Mouse (Mus musculus) forebrain, postnatal 0 days (tissue): ENCODE results near the gene Slc24a1. TPM values are rescaled to one million over a fixed set of nuclear protein-coding genes. Genes with fewer than 3 reads are reported as not detected.
"Not testable (repeated sequence)": the region's sequence is repeated elsewhere in the genome, so short reads cannot be mapped to it uniquely, and the experiment has no call there.

ENCODE experiments used
- ATAC-seq: fragments of 200-750 bp; cut with Nextera tagmentation; 2 replicates; pipeline ENCODE4 v1.8.0; 2017; ENCODE audit warnings: mild to moderate bottlenecking, moderate library complexity
- DNase-seq: peaks from one replicate; pipeline ENCODE4 v3.0.0-alpha.2; 2015
- H3K27ac ChIP-seq: fragments of 300-500 bp; sonication (generic); 2 replicates; pipeline ENCODE4 v1.5.1; 2014; ENCODE audit warnings: low read depth, mild to moderate bottlenecking, antibody characterized with exemption, low read length, moderate library complexity, mixed read lengths
- H3K27me3 ChIP-seq: fragments of 300-500 bp; sonication (generic); 2 replicates; pipeline ENCODE4 v1.6.1; 2014; ENCODE audit warnings: mild to moderate bottlenecking, low read length, mixed read lengths; ENCODE audit not compliant: insufficient read depth
- H3K36me3 ChIP-seq: fragments of 300-500 bp; sonication (generic); 2 replicates; pipeline ENCODE4 v1.6.1; 2014; ENCODE audit warnings: mild to moderate bottlenecking, moderate library complexity; ENCODE audit not compliant: insufficient read depth
- H3K4me1 ChIP-seq: fragments of 300-500 bp; sonication (generic); 2 replicates; pipeline ENCODE4 v1.6.1; 2014; ENCODE audit warnings: antibody characterized with exemption; ENCODE audit not compliant: insufficient read depth
- H3K4me2 ChIP-seq: fragments of 300-500 bp; sonication (generic); 2 replicates; pipeline ENCODE4 v1.6.1; 2014; ENCODE audit warnings: low read depth, mild to moderate bottlenecking, moderate library complexity
- H3K4me3 ChIP-seq: fragments of 300-500 bp; sonication (generic); 2 replicates; pipeline ENCODE4 v1.5.1; 2014; ENCODE audit warnings: low read depth, low read length, mixed read lengths
- H3K9ac ChIP-seq: fragments of 300-500 bp; sonication (generic); 2 replicates; pipeline ENCODE4 v1.6.1; 2014; ENCODE audit warnings: mild to moderate bottlenecking
- H3K9me3 ChIP-seq: fragments of 300-500 bp; sonication (generic); 2 replicates; pipeline ENCODE4 v1.6.1; 2016; ENCODE audit warnings: low read length
- CTCF ChIP-seq: sonication (generic); IDR thresholded peaks from 2 replicates; pipeline ENCODE4 v1.5.1; 2016; ENCODE audit warnings: antibody characterized with exemption, control low read depth, low read depth
- WGBS: fragments of 180-500 bp; shearing (Covaris S2); extraction: QIAGEN DNeasy Blood & Tissue Kit; methylation state at CpG from one replicate; pipeline ENCODE4 v1.1.7; 2014; 5-methylcytosine and 5-hydroxymethylcytosine counted together
- polyA plus RNA-seq: library from polyadenylated mRNA; unstranded; fragments of >200 nt; fragmentation: Nextera tagmentation; extraction: Ambion mirVana; gene quantifications from 2 replicates; pipeline ENCODE4 v1.2.1, GENCODE M21; 2015
- total RNA-seq: library from RNA; depleted of rRNA; stranded (reverse); fragments of >200 nt; gene quantifications from 2 replicates; pipeline ENCODE4 v1.2.3, GENCODE M21; 2014; rRNA removed

The Slc24a1 gene
- total RNA-seq (0.08 and 0.24 TPM in 2 replicates), polyA plus RNA-seq (0.15 and 0.34 TPM in 2 replicates)

GRCm38 (mm10) chr9:64951161-64951657 is at the start of gene Slc24a1:
Gene Slc24a1 (minus strand): TSS chr9:64951607.
- Histone ChIP-seq H3K27me3 (no peaks in the 10 kb centered on the region), H3K4me3 (no peak within 1 kb of the TSS), H3K4me1 (no peaks in the 10 kb centered on the region), H3K9ac (no peak within 1 kb of the TSS), H3K27ac (no peak within 1 kb of the TSS), H3K9me3 (no peaks in the 10 kb centered on the region), H3K4me2 (no peak within 1 kb of the TSS), H3K36me3 (no peaks in the 10 kb centered on the region)
- ATAC-seq (no peak), DNase-seq (no peak)
- TF ChIP-seq CTCF = 0 out of 2 replicates have a peak, but pooled peaks have one; percentile 6
- 36% methylated on average over 11 of the region's 11 CpGs for WGBS

GRCm38 (mm10) chr9:64995464-64995863 is 44.1 kb upstream of the Slc24a1 start:
- H3K4me2 ChIP-seq, DNase-seq, H3K4me1 ChIP-seq, H3K9ac ChIP-seq, H3K9me3 ChIP-seq, H3K27ac ChIP-seq, H3K27me3 ChIP-seq, ATAC-seq, H3K4me3 ChIP-seq: not testable (repeated sequence)
- WGBS = 98% methylated on average over 1 of the region's 1 CpGs
- H3K36me3 ChIP-seq = peaks cover 57% of the 10 kb centered on the region
- TF ChIP-seq CTCF = peak; percentile 29; the same call in 1 of the 2 replicates

- peaks cover 67% of the 10 kb centered on the region for H3K36me3 ChIP-seq
Observed at GRCm38 (mm10) chr9:64990291-64990690, 38.9 kb upstream of the Slc24a1 start.

GRCm38 (mm10) chr9:64988443-64988842 is 37.0 kb upstream of the Slc24a1 start:
- WGBS = 94% methylated on average over 6 of the region's 6 CpGs
- H3K4me3 ChIP-seq = no peak overlapping the region
- DNase-seq (no peak), ATAC-seq (no peak)
- H3K27me3 ChIP-seq = no peaks in the 10 kb centered on the region
- H3K9ac ChIP-seq = no peak overlapping the region
- no peaks in the 10 kb centered on the region for H3K4me1 ChIP-seq
- peaks cover 65% of the 10 kb centered on the region for H3K36me3 ChIP-seq
- no peak overlapping the region for H3K4me2 ChIP-seq
- H3K9me3 ChIP-seq = no peaks in the 10 kb centered on the region
- no peak overlapping the region for H3K27ac ChIP-seq
- TF ChIP-seq CTCF = no peak

More at GRCm38 (mm10) chr9:64990291-64990690, 38.9 kb upstream of the Slc24a1 start:
- H3K4me1 ChIP-seq = no peaks in the 10 kb centered on the region
- H3K9me3 ChIP-seq = no peaks in the 10 kb centered on the region
- ATAC-seq (no peak), DNase-seq (no peak)
- no peaks in the 10 kb centered on the region for H3K27me3 ChIP-seq
- no peak for TF ChIP-seq CTCF
- H3K4me3 ChIP-seq = no peak overlapping the region
- no peak overlapping the region for H3K4me2 ChIP-seq
- 87% methylated on average over 7 of the region's 7 CpGs for WGBS
- no peak overlapping the region for H3K27ac ChIP-seq
- no peak overlapping the region for H3K9ac ChIP-seq

- no peaks in the 10 kb centered on the region for H3K4me1 ChIP-seq
- H3K27ac ChIP-seq = no peak overlapping the region
- TF ChIP-seq CTCF = no peak
- WGBS = 97% methylated on average over 2 of the region's 2 CpGs
- H3K9me3 ChIP-seq = no peaks in the 10 kb centered on the region
- H3K36me3 ChIP-seq = peaks cover 67% of the 10 kb centered on the region
- no peaks in the 10 kb centered on the region for H3K27me3 ChIP-seq
- ATAC-seq (no peak), DNase-seq (no peak)
- H3K4me2 ChIP-seq = no peak overlapping the region
- no peak overlapping the region for H3K9ac ChIP-seq
- no peak overlapping the region for H3K4me3 ChIP-seq
Observed at GRCm38 (mm10) chr9:64987651-64988050, 36.2 kb upstream of the Slc24a1 start.

GRCm38 (mm10) chr9:64985807-64986206 is 34.4 kb upstream of the Slc24a1 start:
- Histone ChIP-seq H3K36me3 (peaks cover 81% of the 10 kb centered on the region), H3K27ac (no peak overlapping the region), H3K9me3 (no peaks in the 10 kb centered on the region), H3K4me2 (no peak overlapping the region), H3K4me3 (no peak overlapping the region), H3K27me3 (no peaks in the 10 kb centered on the region), H3K4me1 (no peaks in the 10 kb centered on the region), H3K9ac (no peak overlapping the region)
- 89% methylated on average over 9 of the region's 9 CpGs for WGBS
- ATAC-seq = no peak
- TF ChIP-seq CTCF = no peak
- no peak for DNase-seq

- Histone ChIP-seq H3K4me3 (no peak overlapping the region), H3K27me3 (no peaks in the 10 kb centered on the region), H3K4me2 (no peak overlapping the region), H3K4me1 (no peaks in the 10 kb centered on the region), H3K36me3 (peaks cover 81% of the 10 kb centered on the region), H3K9ac (no peak overlapping the region), H3K9me3 (no peaks in the 10 kb centered on the region), H3K27ac (no peak overlapping the region)
- TF ChIP-seq CTCF = no peak
- ATAC-seq (0 out of 2 replicates have a peak, but pooled peaks have one; percentile 16), DNase-seq (no peak)
- WGBS = 85% methylated on average over 8 of the region's 8 CpGs
Observed at GRCm38 (mm10) chr9:64985037-64985794, 33.8 kb upstream of the Slc24a1 start.
